Mouse (Mus musculus) spleen, adult 12 weeks (tissue): ENCODE data around the gene Ssbp2.

Source experiments
- DNase-seq: peaks from one replicate; pipeline ENCODE4 v3.0.0; 2022; ENCODE audit warnings: low spot score

Gene Ssbp2

DNA sequence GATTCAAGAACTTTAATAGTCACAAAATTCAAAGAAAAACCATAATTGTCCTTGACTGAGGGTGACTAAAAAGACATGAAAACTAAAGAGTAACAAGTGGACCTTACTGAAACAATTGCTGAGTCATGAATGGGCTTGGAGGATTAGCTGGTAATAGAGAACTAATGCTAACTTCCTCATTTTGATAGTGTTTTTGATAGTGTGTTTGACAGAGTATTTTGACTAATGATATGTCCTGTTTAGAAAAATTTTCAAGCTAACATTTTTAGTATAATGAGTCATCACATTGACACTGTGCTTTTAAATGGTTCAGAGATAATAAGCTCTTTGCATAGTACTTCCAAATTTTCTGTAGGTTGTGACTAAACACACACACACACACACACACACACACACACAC lies 267.8 kb downstream of the Ssbp2 start:
- DNase-seq: no peak

DNA sequence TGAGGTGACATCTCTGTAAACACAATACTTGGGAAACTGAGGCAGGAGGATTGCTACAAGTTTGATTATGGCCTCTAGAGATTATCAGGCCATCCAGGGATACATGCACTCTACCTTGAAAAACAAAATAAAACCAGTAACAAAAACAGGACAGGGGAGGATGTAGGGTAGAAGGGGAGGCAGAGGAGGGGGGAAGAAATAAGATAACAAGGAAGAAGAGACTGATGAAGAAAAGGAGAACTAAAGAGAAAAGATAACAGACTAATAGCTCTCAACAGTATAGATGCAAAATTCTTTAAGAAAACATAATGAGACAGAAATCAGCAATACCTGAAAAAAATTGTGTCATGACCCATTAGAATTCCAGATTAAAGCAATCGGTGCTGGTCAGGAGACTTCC lies 277.1 kb downstream of the Ssbp2 start:
- DNase-seq: no peak

DNA sequence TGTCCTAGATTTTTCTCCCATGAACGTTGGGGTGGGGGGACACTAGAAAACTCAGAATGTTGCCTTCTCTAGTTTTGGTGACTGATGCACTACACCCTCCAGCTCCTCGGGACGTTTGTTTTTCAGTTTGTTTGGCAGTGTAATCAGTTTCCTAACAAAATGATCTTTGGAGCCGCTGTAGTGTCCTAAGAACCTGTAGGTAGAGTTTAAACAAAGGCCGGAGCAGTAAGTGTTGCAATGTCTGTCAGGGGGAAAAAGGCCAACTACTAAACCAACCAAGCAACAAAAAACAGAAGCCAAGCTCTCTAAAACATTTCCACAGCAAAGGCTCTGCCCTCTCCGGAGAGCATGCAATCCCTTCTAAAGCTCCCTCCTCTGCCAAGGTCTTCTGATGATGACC lies 280.8 kb downstream of the Ssbp2 start:
- DNase-seq: no peak

DNA sequence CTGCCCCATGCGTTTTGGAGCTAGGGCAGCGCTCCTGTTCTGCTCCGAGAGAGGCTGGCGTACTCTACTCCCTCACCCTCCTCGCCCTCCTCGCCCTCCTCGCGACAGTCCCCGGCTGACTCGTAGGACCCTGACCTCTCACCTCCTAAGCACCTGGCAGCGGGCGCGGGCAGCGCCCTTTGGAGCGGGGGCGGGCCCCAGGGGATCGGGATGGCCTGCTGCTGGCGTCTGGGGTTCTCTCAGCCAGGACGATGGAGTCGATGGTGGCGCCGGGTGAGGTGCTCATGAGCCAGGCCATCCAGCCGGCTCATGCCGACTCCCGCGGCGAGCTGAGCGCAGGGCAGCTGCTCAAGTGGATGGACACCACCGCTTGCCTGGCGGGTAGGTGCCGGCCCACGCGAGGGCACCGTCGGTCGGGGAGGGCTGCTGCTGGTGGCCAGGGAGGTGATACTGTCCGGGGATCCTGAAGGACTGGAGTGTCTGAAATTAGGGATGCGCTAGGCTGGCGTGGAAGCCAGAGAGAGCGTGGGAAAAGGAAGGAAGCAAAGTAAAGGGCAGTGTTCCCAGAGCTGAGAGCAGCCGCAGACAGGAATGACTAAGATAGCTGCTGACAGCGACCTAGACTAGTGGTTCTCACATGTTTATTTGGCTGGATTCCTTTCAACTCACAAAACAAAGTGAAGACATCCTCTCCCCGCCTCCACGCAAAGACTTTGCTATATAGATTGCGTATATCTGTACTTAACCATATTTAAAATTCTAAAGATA lies 281.4 kb downstream of the Ssbp2 start, which contains the start of gene Acot12:
Acot12 (plus strand) TSS at position 233 of the 768 bp plus-strand sequence.
- no peak for DNase-seq

DNA sequence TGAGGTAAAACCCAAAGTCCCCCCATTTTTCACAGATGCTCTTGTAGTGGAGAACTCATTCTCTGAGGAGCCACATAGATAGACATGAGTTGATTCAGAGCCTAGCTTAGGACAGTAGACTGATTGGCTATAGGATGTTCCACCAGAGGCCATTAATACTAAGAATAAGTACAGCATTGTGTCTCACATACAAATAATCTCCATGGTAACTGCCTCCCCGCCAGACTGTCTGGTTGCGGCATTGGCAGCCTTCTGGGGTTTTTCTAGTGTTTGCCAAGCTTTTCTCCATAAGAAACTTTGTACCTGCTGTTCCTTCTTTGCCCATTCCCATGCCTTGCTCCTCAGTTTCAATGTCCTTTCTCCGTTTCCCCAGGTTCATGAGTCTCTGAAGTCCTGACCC lies 283.1 kb downstream of the Ssbp2 start:
- DNase-seq: no peak

DNA sequence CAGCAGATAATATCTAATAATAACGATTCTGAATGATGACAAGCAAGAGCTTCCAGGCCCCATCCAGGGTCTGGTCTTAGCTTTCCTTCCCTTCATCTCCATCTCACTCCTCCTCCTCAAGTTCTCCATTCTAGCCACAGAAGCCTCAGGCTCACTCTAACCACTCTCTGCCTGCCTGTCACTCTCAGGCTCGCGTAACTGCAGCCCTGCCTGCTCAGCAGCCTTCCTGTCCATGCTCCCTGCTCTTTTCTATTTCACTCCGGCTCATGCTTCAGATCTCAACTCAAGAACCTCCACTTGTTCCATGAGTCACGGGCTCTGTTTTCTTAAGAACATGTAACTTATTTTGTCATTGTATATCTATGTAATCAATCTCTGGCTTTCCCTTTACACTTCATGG lies 286.4 kb downstream of the Ssbp2 start:
- DNase-seq: no peak

DNA sequence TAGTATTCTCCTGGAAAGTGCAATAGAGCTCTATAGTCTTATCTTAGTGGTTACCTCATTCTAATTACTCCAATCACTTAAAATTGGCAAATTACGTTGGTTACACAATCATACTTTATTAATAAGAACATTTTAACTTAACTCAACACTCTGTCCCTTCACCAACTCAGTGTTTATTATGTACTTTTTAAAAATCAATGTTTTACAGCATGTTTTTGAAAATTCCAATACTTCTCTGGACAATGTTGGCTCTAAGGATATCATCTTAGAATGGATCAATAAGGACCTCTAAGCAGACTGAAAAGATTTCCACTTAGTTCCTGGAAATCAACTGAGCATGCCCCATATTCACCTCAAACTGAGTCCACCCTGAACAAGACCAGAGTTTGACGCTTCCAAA lies 288.3 kb downstream of the Ssbp2 start:
- DNase-seq: no peak

DNA sequence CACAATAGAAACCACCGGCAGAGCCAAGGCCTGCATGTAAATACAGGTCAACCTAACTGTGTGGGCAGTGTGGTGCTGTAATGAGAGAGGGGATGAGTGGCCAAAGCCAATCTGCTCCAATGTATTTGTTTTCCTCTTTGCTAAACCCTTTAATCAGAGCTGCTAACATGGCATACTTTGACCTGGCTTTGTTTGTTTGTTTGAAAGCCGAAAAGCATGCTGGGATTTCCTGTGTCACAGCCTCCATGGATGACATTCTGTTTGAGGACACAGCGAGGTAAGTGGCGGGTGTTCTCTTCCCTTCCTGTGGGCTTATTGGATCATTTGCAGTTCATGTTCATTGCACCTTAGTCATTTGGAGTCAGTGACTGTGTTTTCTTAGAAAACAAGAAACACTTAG lies 289.9 kb downstream of the Ssbp2 start:
- DNase-seq: no peak
